Mouse (Mus musculus) bone marrow macrophage, adult 2 months (primary cell): ENCODE data around the gene Sox12.

Source experiments
- CTCF ChIP-seq: IDR thresholded peaks from 2 replicates; pipeline ENCODE4 v1.5.1; 2012; ENCODE audit warnings: low read depth, mild to moderate bottlenecking, low read length, moderate library complexity
- POLR2A ChIP-seq: IDR thresholded peaks from 2 replicates; pipeline ENCODE4 v1.6.1; 2012; ENCODE audit warnings: mild to moderate bottlenecking, low read depth, low read length, borderline replicate concordance

GRCm38 (mm10) chr2:152436405-152436901 is 38.6 kb upstream of the Sox12 start:
- TF ChIP-seq POLR2A (no peak), CTCF (no peak)
